Comparison of ENCODE assay signal across 9 mouse cellular contexts in genomic region chr15:96684132-96684830, GRCm38 (mm10). TPM values are rescaled to one million over a fixed set of nuclear protein-coding genes. Genes with fewer than 3 reads are reported as not detected.
DNase-seq lines count a peak whose midpoint lies in the region; ATAC-seq and TF ChIP-seq lines count a peak whose summit lies in the region.
"Had no signal": no experiment of that assay in that cellular context is flagged by ENCODE, and none has a peak within 500 bp of the region (broad histone marks: within the 10 kb centered on the region; RNA-seq: fewer than 3 reads in every experiment).

No protein-coding gene starts in this region.

- WGBS in hindbrain, embryonic 11.5 days, result 46% methylated on average over 11 of the region's 11 CpGs
- WGBS in hindbrain, embryonic 16.5 days, result 50% methylated on average over 11 of the region's 11 CpGs
- 44% methylated on average over 11 of the region's 11 CpGs for WGBS in embryonic facial prominence, embryonic 11.5 days
- WGBS in hindbrain, embryonic 13.5 days, result 48% methylated on average over 11 of the region's 11 CpGs

- no peak overlapping the region for H3K9ac ChIP-seq in hindbrain, embryonic 11.5 days (ENCODE audit: low read depth, low read length)
- H3K9ac ChIP-seq in hindbrain, embryonic 16.5 days (ENCODE audit: low read depth, low read length), result no peak overlapping the region
- H3K9ac ChIP-seq in ES-E14 (ENCODE audit: insufficient read depth, low read depth, low read length, poor library complexity, severe bottlenecking), result no peak overlapping the region
- H3K9ac ChIP-seq in embryonic facial prominence, embryonic 11.5 days (replicated peaks; ENCODE audit: low read length), result no peak overlapping the region
- H3K9ac ChIP-seq in hindbrain, embryonic 13.5 days, result no peak overlapping the region
- H3K9ac ChIP-seq: limb, embryonic 15.5 days had no signal

- in situ Hi-C loops in ES-E14 (cut with MboI; ENCODE audit: low sequenced_read_pairs in 2 of 2, unreplicated experiment in 2 of 2), result no loop called here

- H3K9me3 ChIP-seq in hindbrain, embryonic 11.5 days (ENCODE audit: control insufficient read depth, low read length), result no peaks in the 10 kb centered on the region
- H3K9me3 ChIP-seq in hindbrain, embryonic 16.5 days (ENCODE audit: control insufficient read depth, low read length), result no peaks in the 10 kb centered on the region
- H3K9me3 ChIP-seq in ES-E14 (ENCODE audit: control insufficient read depth, insufficient read depth, low read depth, low read length), result no peaks in the 10 kb centered on the region
- H3K9me3 ChIP-seq in embryonic facial prominence, embryonic 11.5 days (replicated peaks; ENCODE audit: control insufficient read depth, low read length), result no peaks in the 10 kb centered on the region
- H3K9me3 ChIP-seq in hindbrain, embryonic 13.5 days, result no peaks in the 10 kb centered on the region
- H3K9me3 ChIP-seq: limb, embryonic 15.5 days had no signal

- peak; percentile 38 for DNase-seq in hindbrain, embryonic 11.5 days (ENCODE audit: low spot score)
- no peak for DNase-seq in ES-E14 (ENCODE audit: low read depth, low spot score)
- DNase-seq in embryonic facial prominence, embryonic 11.5 days (ENCODE audit: low spot score), result peak; percentile 57
- peak; percentile 54 to 69 for DNase-seq in kidney, postnatal 36 days
- peak; percentile 68 for DNase-seq in retina, postnatal 1 day
- no peak for DNase-seq in spleen, adult 18-20 months

- no peak for ATAC-seq in hindbrain, embryonic 11.5 days (ENCODE audit: low FRiP score)
- ATAC-seq in hindbrain, embryonic 16.5 days, result no peak
- ATAC-seq in embryonic facial prominence, embryonic 11.5 days (replicated peaks; ENCODE audit: insufficient number of reproducible peaks, low FRiP score, low TSS enrichment, low read depth), result no peak
- ATAC-seq in hindbrain, embryonic 13.5 days (ENCODE audit: low FRiP score), result no peak

- H3K4me3 ChIP-seq in hindbrain, embryonic 11.5 days (ENCODE audit: low read depth, low read length), result no peak overlapping the region
- H3K4me3 ChIP-seq in hindbrain, embryonic 16.5 days (ENCODE audit: low read length), result no peak overlapping the region
- H3K4me3 ChIP-seq in ES-E14 (ENCODE audit: insufficient read depth in 1 of 2, low read depth in 1 of 2, low read length in 2 of 2, poor library complexity in 1 of 2, severe bottlenecking in 1 of 2), result no peak overlapping the region
- no peak overlapping the region for H3K4me3 ChIP-seq in embryonic facial prominence, embryonic 11.5 days (ENCODE audit: low read depth, low read length)
- no peak overlapping the region for H3K4me3 ChIP-seq in hindbrain, embryonic 13.5 days
- H3K4me3 ChIP-seq: limb, embryonic 15.5 days had no signal

- H3K27me3 ChIP-seq in hindbrain, embryonic 11.5 days (ENCODE audit: control insufficient read depth, insufficient read depth, low read length), result no peaks in the 10 kb centered on the region
- no peaks in the 10 kb centered on the region for H3K27me3 ChIP-seq in hindbrain, embryonic 16.5 days (replicated peaks; ENCODE audit: control insufficient read depth, insufficient read depth, low read length)
- H3K27me3 ChIP-seq in embryonic facial prominence, embryonic 11.5 days (ENCODE audit: control insufficient read depth, insufficient read depth, low read length), result no peaks in the 10 kb centered on the region
- H3K27me3 ChIP-seq in hindbrain, embryonic 13.5 days, result no peaks in the 10 kb centered on the region
- H3K27me3 ChIP-seq: limb, embryonic 15.5 days had no signal

- H3K36me3 ChIP-seq in hindbrain, embryonic 11.5 days (ENCODE audit: control insufficient read depth, insufficient read depth, low read length), result peaks cover 10% of the 10 kb centered on the region; the same call in 1 of the 2 replicates
- peaks cover 16% of the 10 kb centered on the region for H3K36me3 ChIP-seq in hindbrain, embryonic 16.5 days (ENCODE audit: control insufficient read depth, insufficient read depth, low read length)
- peaks cover 12% of the 10 kb centered on the region for H3K36me3 ChIP-seq in ES-E14 (ENCODE audit: control insufficient read depth, insufficient read depth, low read length, poor library complexity, severe bottlenecking)
- H3K36me3 ChIP-seq in embryonic facial prominence, embryonic 11.5 days (replicated peaks; ENCODE audit: control insufficient read depth, insufficient read depth, low read depth, low read length), result peaks cover 14% of the 10 kb centered on the region
- peaks cover 23% of the 10 kb centered on the region for H3K36me3 ChIP-seq in hindbrain, embryonic 13.5 days

- no peaks in the 10 kb centered on the region for H3K4me1 ChIP-seq in hindbrain, embryonic 11.5 days (replicated peaks; ENCODE audit: control insufficient read depth, insufficient read depth, low read length)
- H3K4me1 ChIP-seq in hindbrain, embryonic 16.5 days (ENCODE audit: control insufficient read depth, insufficient read depth, low read depth, low read length), result no peaks in the 10 kb centered on the region
- H3K4me1 ChIP-seq in ES-E14 (ENCODE audit: control insufficient read depth in 2 of 2, insufficient read depth in 2 of 2, low read length in 2 of 2, poor library complexity in 1 of 2), result peaks cover 4 to 5% of the 10 kb centered on the region in 2 experiments; a peak in 2 of 4 replicates
- H3K4me1 ChIP-seq in embryonic facial prominence, embryonic 11.5 days (ENCODE audit: control insufficient read depth, insufficient read depth, low read length), result no peaks in the 10 kb centered on the region
- H3K4me1 ChIP-seq in hindbrain, embryonic 13.5 days (replicated peaks), result peaks cover 6% of the 10 kb centered on the region; the same call in 1 of the 2 replicates

- no peak overlapping the region for H3K4me2 ChIP-seq in hindbrain, embryonic 11.5 days (replicated peaks; ENCODE audit: low read depth, low read length)
- no peak overlapping the region for H3K4me2 ChIP-seq in hindbrain, embryonic 16.5 days (ENCODE audit: low read length)
- no peak overlapping the region for H3K4me2 ChIP-seq in embryonic facial prominence, embryonic 11.5 days (ENCODE audit: low read depth, low read length)
- H3K4me2 ChIP-seq in hindbrain, embryonic 13.5 days, result no peak overlapping the region
- H3K4me2 ChIP-seq: limb, embryonic 15.5 days had no signal

- no peak overlapping the region for H3K27ac ChIP-seq in hindbrain, embryonic 11.5 days (ENCODE audit: low read depth, low read length)
- no peak overlapping the region for H3K27ac ChIP-seq in hindbrain, embryonic 16.5 days (ENCODE audit: low read depth, low read length)
- H3K27ac ChIP-seq in ES-E14 (ENCODE audit: insufficient read depth, low read depth, low read length, poor library complexity, severe bottlenecking), result no peak overlapping the region
- no peak overlapping the region for H3K27ac ChIP-seq in embryonic facial prominence, embryonic 11.5 days (replicated peaks; ENCODE audit: low read depth, low read length)
- no peak overlapping the region for H3K27ac ChIP-seq in hindbrain, embryonic 13.5 days
- H3K27ac ChIP-seq: limb, embryonic 15.5 days had no signal

TF ChIP-seq in ES-E14, 5 proteins besides CTCF, POLR2A, EP300 and RAD21:
- 0 out of 2 replicates have a peak, but pooled peaks have one; percentile 10 for TF ChIP-seq MAFK (IDR thresholded peaks at IDR 0.05; ENCODE audit: insufficient read depth, low read depth, low read length)
- TF ChIP-seq HCFC1 (IDR thresholded peaks at IDR 0.05; ENCODE audit: borderline replicate concordance, insufficient read depth, low read length), result no peak
- TF ChIP-seq ZNF384 (IDR thresholded peaks at IDR 0.05; ENCODE audit: low read depth, low read length), result no peak

RNA-seq across cellular contexts. Expression of gene Slc38a2, which starts 15.2 kb away (rescaled TPM):
- polyA plus RNA-seq in hindbrain, embryonic 11.5 days (2014; fragmentation: Nextera tagmentation; extraction: Ambion mirVana), result 209 and 224 TPM in 2 replicates
- 87.4 and 111 TPM in 2 replicates for polyA plus RNA-seq in hindbrain, embryonic 16.5 days (2015; fragmentation: Nextera tagmentation; extraction: Ambion mirVana)
- 262 and 326 TPM in 2 replicates for total RNA-seq in ES-E14 (2012; rRNA removed)
- 227 and 255 TPM in 2 replicates for polyA plus RNA-seq in embryonic facial prominence, embryonic 11.5 days (2014; fragmentation: Nextera tagmentation; extraction: Ambion mirVana)
- polyA plus RNA-seq in hindbrain, embryonic 13.5 days (2015; fragmentation: Nextera tagmentation; extraction: Ambion mirVana), result 133 TPM in 2 replicates

RNA-seq across cellular contexts. Expression of gene Slc38a1, which starts 41.6 kb away (rescaled TPM):
- 133 and 149 TPM in 2 replicates for polyA plus RNA-seq in hindbrain, embryonic 11.5 days (2014; fragmentation: Nextera tagmentation; extraction: Ambion mirVana)
- polyA plus RNA-seq in hindbrain, embryonic 16.5 days (2015; fragmentation: Nextera tagmentation; extraction: Ambion mirVana), result 127 and 139 TPM in 2 replicates
- total RNA-seq in ES-E14 (2012; rRNA removed), result 95.6 and 99.8 TPM in 2 replicates
- polyA plus RNA-seq in embryonic facial prominence, embryonic 11.5 days (2014; fragmentation: Nextera tagmentation; extraction: Ambion mirVana), result 97.1 and 101 TPM in 2 replicates
- polyA plus RNA-seq in hindbrain, embryonic 13.5 days (2015; fragmentation: Nextera tagmentation; extraction: Ambion mirVana), result 154 and 158 TPM in 2 replicates

Comparison
In these comparisons a context has a peak if more than half of its experiments do, and no peak if none do; other contexts are left out.
1. DNase-seq: peak in hindbrain, embryonic 11.5 days (single experiment), embryonic facial prominence, embryonic 11.5 days (single experiment), kidney, postnatal 36 days (2 of 2) and retina, postnatal 1 day (single experiment); none in ES-E14 (single experiment) and spleen, adult 18-20 months (0 of 2).